Mouse (Mus musculus): ENCODE data around the gene Rpl12. TPM values are rescaled to one million over a fixed set of nuclear protein-coding genes. Genes with fewer than 3 reads are reported as not detected.
A peak's percentile ranks its signal among the peaks of the same experiment; 100 is the strongest.

The Rpl12 gene
- 190 and 241 TPM in 2 replicates for polyA plus RNA-seq (2012; rRNA removed)

DNA sequence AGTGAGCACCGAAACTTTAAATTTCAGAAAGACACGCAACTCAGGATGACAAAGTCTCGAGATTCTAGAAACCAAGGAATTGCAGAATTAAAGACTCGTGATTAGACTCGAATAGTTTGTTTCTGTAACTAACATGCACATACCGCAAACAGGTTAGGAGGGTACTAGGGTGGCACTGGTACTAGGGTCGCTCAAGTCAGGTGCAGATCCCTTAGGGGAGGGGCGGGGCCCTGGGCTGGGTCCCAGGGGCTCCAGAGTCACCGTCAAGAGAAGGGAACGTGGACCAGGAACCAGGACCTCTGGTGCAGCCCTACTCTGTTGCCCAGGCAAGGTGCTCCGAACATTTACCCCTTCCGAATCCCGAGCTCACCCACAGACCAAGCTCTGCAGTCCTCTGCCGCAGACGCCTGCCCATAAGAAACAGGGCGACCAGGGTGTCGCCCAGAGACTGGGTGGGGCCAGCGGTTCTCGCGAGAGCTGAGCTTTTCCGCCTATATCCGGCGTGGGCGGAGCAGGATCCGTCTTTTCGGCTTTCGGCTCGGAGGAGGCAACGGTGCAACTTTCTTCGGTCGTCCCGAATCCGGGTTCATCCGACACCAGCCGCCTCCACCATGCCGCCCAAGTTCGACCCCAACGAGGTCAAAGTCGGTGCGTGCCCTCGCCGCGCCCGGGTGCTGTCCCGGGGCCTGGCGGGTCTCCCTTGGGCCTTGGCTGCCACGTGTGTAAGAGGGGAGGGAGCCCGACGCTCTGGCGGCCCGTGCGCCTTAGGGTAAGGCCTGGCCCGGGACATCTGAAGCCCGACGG, at the start of gene Rpl12, which contains the start of gene Lrsam1:
Gene Rpl12 (plus strand): TSS at position 368 of the 804 bp plus-strand sequence.
Gene Lrsam1 (minus strand): TSS at position 423 of the 804 bp plus-strand sequence.
- Histone ChIP-seq H3K4me3 (replicated peaks; ENCODE audit: extremely low read depth, low read depth, low read length) (peak within 1 kb of the TSS; percentile 99), H3K4me1 (ENCODE audit: control insufficient read depth, insufficient read depth, low read length) (peaks cover 3% of the 10 kb centered on the region)
- 2% methylated on average over 55 of the region's 55 CpGs for WGBS
- TF ChIP-seq CTCF (IDR thresholded peaks at IDR 0.05; ENCODE audit: insufficient read depth, low read length) (no peak), POLR2A (IDR thresholded peaks at IDR 0.05; ENCODE audit: borderline replicate concordance, extremely low read depth, low read depth, low read length) (peak; percentile 87)
- DNase-seq = peak; percentile 96

DNA sequence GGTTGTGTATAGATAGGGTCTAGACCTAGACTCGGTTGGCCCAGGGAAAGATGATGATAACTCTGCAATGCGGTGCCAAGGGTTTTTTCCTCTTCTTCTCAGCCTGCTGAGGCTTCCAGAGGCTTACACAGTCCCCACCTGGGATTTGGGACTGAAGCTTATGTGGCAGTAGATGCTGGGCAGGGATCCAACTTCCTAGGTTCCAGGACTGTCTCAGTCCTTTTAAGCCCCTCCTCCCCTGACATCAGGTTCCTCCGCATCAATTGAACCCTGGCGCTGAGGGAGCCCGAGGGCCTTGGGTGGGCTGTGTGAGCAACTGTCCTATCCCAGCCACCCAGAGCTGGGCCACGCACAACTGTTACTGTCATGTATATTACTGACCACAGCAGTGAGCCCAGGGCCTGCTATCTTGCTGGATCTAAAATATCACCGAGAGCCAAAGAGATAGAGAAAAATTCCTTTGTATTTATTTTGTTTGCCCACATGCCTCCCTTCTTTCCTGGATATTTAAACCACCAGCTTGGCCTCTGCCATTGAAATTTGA, 49.6 kb upstream of the Rpl12 start:
- TF ChIP-seq CTCF (IDR thresholded peaks at IDR 0.05; ENCODE audit: insufficient read depth, low read length) (no peak), POLR2A (IDR thresholded peaks at IDR 0.05; ENCODE audit: borderline replicate concordance, extremely low read depth, low read depth, low read length) (no peak)
- 75% methylated on average over 7 of the region's 7 CpGs for WGBS
- peaks cover 34% of the 10 kb centered on the region for H3K4me1 ChIP-seq (ENCODE audit: control insufficient read depth, insufficient read depth, low read length)

DNA sequence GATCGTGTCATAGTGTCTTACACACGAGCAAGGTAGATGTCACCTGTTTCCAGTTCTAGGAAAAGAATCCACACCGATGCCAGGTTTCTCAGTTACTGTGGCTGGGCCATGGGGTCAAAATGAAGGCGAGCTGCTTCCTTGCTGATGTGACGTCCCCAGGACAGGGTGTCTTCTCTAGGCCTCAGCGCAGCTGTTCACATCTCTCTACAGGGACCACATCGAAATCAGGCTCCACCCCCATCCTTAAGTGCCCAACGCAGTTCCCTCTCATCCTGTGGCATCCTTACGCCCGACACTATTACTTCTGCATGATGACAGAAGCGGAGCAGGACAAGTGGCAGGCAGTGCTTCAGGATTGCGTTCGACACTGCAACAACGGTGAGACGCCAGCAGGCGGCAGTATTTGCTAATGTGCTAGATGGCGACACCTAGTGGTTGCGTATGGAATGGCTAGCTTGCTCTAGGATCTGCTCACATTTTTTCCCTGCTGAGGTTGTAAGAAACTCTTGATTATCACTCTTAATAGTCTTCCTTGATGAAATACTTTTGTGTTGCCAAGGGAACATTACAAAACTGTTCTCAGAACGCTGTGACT, 49.1 kb upstream of the Rpl12 start:
- peak; percentile 86 for DNase-seq
- Histone ChIP-seq H3K4me3 (replicated peaks; ENCODE audit: extremely low read depth, low read depth, low read length) (no peak overlapping the region), H3K4me1 (ENCODE audit: control insufficient read depth, insufficient read depth, low read length) (peaks cover 30% of the 10 kb centered on the region)
- WGBS = 27% methylated on average over 19 of the region's 19 CpGs
- no peak for TF ChIP-seq POLR2A (IDR thresholded peaks at IDR 0.05; ENCODE audit: borderline replicate concordance, extremely low read depth, low read depth, low read length)
- peak; percentile 100 for TF ChIP-seq CTCF (IDR thresholded peaks at IDR 0.05; ENCODE audit: insufficient read depth, low read length)

More for the DNA sequence above, 49.6 kb upstream of the Rpl12 start:
- H3K4me3 ChIP-seq (replicated peaks; ENCODE audit: extremely low read depth, low read depth, low read length) = no peak overlapping the region
- no peak for DNase-seq

DNA sequence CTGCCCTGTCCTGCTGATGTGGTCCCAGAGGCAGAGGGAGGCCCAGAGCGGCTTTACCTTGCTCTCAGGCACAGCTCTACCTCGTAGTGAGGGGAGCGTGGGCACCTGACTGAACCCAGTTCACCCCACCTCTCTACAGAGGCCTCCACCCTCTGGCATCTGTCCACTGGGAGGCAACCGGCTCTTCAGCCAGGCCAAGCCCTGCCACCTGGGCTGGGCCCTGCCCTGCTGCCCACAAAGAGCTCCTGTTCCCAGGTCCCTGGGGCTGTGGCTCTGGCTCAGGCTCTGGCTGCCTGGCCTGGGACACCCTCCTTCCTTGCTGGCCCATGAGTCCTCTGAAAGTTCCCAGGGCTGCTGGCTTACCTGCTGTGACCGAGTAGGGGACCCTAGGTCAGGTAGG, 47.0 kb upstream of the Rpl12 start:
- TF ChIP-seq CTCF (IDR thresholded peaks at IDR 0.05; ENCODE audit: insufficient read depth, low read length) = no peak
- peak; percentile 42; the same call in 1 of the 2 replicates for TF ChIP-seq POLR2A (IDR thresholded peaks at IDR 0.05; ENCODE audit: borderline replicate concordance, extremely low read depth, low read depth, low read length)
- no peak overlapping the region for H3K4me3 ChIP-seq (replicated peaks; ENCODE audit: extremely low read depth, low read depth, low read length)
- 44% methylated on average over 5 of the region's 5 CpGs for WGBS
- DNase-seq = peak; percentile 74
- peaks cover 21% of the 10 kb centered on the region for H3K4me1 ChIP-seq (ENCODE audit: control insufficient read depth, insufficient read depth, low read length)

DNA sequence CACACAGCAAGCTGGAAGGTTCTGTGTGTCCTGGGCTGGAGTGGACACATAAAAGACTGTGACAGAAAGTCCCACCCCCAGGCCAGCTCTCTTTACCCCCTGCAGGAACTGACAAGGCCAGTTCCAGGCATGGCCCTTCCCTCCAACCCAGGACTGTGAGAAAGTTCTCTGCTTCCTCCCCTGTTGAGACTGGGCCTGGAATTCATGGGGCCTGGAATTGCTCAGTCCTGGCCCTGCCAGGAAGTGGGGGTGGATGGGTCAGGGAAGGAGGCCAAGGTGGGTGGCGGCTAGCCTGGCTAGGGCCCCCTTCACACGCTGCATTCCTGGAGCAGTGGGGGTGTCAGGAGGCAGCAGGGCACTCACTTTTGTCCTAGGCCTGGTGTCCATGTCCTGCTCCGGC, 46.5 kb upstream of the Rpl12 start:
- TF ChIP-seq CTCF (IDR thresholded peaks at IDR 0.05; ENCODE audit: insufficient read depth, low read length) = no peak
- TF ChIP-seq POLR2A (IDR thresholded peaks at IDR 0.05; ENCODE audit: borderline replicate concordance, extremely low read depth, low read depth, low read length) = no peak
- peak; percentile 66 for DNase-seq
- Histone ChIP-seq H3K4me1 (ENCODE audit: control insufficient read depth, insufficient read depth, low read length) (peaks cover 20% of the 10 kb centered on the region), H3K4me3 (replicated peaks; ENCODE audit: extremely low read depth, low read depth, low read length) (no peak overlapping the region)
- whole genome bisulfite sequencing = 9% methylated on average over 3 of the region's 3 CpGs

DNA sequence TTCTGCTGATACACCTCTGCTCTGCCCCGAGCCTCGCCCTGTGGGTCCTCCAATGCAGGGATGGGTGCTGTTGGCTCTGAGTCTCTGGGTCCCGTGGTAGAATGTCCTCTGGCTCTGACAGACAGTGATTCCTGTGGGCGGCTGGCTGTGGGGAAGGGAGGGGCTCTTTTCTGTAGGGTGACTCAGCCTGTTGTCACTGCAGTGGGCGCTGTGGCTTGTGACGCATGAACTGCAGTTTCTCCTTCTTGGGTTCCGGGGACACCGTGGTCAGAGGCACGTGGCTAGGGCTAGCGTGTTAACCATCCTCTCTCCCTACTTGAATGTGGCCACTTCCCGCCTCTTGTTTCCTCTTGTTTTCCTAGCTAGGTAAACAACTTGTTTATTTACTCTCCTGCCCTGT, 43.8 kb upstream of the Rpl12 start:
- 46% methylated on average over 11 of the region's 11 CpGs for WGBS
- peaks cover 20% of the 10 kb centered on the region for H3K4me1 ChIP-seq (ENCODE audit: control insufficient read depth, insufficient read depth, low read length)
- DNase-seq = no peak
- no peak overlapping the region for H3K4me3 ChIP-seq (replicated peaks; ENCODE audit: extremely low read depth, low read depth, low read length)
- TF ChIP-seq CTCF (IDR thresholded peaks at IDR 0.05; ENCODE audit: insufficient read depth, low read length) (no peak), POLR2A (IDR thresholded peaks at IDR 0.05; ENCODE audit: borderline replicate concordance, extremely low read depth, low read depth, low read length) (0 out of 2 replicates have a peak, but pooled peaks have one; percentile 18)

DNA sequence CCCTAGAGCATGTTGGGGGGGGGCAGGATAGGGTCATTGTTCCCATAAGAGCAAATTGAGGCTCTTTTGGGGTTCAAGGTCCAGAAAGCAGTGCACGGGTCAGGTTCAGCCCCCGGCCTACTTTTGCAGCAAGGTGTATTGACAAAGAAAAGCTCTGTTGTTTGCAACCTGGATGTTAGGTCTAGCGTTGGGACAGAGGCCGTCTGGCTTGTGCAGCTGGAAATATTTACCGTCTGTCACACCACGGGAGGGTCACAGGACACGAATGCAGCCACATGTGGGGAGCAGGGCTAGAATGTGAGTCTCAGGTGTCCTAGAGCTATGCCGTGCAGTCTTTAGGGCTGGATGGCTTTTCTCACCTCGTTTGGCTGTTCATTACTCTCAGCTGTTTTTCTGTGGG, 43.0 kb upstream of the Rpl12 start:
- 71% methylated on average over 9 of the region's 9 CpGs for WGBS
- H3K4me1 ChIP-seq (ENCODE audit: control insufficient read depth, insufficient read depth, low read length) = peaks cover 20% of the 10 kb centered on the region
- H3K4me3 ChIP-seq (replicated peaks; ENCODE audit: extremely low read depth, low read depth, low read length) = no peak overlapping the region
- TF ChIP-seq POLR2A (IDR thresholded peaks at IDR 0.05; ENCODE audit: borderline replicate concordance, extremely low read depth, low read depth, low read length) (no peak), CTCF (IDR thresholded peaks at IDR 0.05; ENCODE audit: insufficient read depth, low read length) (no peak)
- DNase-seq = no peak

DNA sequence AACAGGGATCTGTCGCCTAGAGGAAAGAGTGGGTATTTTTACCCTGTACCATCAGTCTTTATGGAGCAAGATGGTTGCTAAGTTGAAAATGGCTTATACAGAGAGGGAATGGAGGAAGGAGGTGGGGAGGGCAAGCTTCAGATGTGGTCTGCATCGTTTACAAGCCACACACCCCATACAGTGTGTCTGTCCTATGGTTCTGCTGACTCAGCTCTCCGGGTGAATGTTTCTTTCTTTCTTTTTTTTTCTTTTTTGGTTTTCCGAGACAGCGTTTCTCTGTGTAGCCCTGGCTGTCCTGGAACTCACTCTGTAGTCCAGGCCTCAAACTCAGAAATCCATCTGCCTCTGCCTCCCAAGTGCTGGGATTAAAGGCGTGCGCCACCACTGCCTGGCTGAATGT, 40.1 kb upstream of the Rpl12 start:
- TF ChIP-seq POLR2A (IDR thresholded peaks at IDR 0.05; ENCODE audit: borderline replicate concordance, extremely low read depth, low read depth, low read length) = no peak
- no peak for TF ChIP-seq CTCF (IDR thresholded peaks at IDR 0.05; ENCODE audit: insufficient read depth, low read length)

DNA sequence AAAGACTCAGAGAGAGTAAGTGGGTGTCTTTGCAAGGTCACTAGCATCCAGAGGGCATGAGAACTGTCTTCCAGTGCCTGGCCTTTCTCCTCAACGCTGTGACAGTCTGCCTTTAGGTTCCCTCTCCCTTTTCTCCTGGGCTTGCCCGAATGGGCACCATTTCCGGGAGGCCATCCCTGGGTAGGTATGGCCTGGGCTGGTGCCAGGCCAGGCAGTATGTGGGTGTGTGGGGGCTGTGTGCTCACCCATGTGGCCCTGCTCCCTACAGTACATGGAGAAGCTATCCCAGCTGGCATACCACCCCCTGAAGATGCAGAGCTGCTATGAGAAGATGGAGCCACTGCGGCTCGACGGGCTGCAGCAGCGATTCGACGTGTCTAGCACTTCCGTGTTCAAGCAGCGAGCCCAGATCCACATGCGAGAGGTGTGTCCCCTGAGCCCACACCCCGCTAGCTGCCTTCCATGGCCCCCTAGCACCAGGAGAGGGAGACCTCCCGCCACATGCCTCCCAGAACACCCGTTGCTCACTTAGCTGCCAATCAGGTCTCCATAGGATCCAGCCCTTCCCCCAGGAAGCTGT, 39.5 kb upstream of the Rpl12 start:
- TF ChIP-seq POLR2A (IDR thresholded peaks at IDR 0.05; ENCODE audit: borderline replicate concordance, extremely low read depth, low read depth, low read length) = no peak
- no peak for TF ChIP-seq CTCF (IDR thresholded peaks at IDR 0.05; ENCODE audit: insufficient read depth, low read length)
- Histone ChIP-seq H3K4me1 (ENCODE audit: control insufficient read depth, insufficient read depth, low read length) (peaks cover 10% of the 10 kb centered on the region; the same call in 1 of the 2 replicates), H3K4me3 (replicated peaks; ENCODE audit: extremely low read depth, low read depth, low read length) (no peak overlapping the region)
- 85% methylated on average over 15 of the region's 15 CpGs for whole genome bisulfite sequencing
- DNase-seq = no peak

More for the DNA sequence above, 40.1 kb upstream of the Rpl12 start:
- DNase-seq = no peak
- 73% methylated on average over 7 of the region's 7 CpGs for WGBS
- no peak overlapping the region for H3K4me3 ChIP-seq (replicated peaks; ENCODE audit: extremely low read depth, low read depth, low read length)
- H3K4me1 ChIP-seq (ENCODE audit: control insufficient read depth, insufficient read depth, low read length) = peaks cover 6% of the 10 kb centered on the region; the same call in 1 of the 2 replicates

Measured in lung, adult 2 months (tissue).